Mouse (Mus musculus): Measurements from ENCODE around the gene Nfkb2. TPM values are rescaled to one million over a fixed set of nuclear protein-coding genes. Genes with fewer than 3 reads are reported as not detected.

The Nfkb2 gene
- polyA plus RNA-seq, 1 experiment from 2014 or later: 6.1 TPM

GRCm38 (mm10) chr19:46320076-46320785, 16.1 kb downstream of the Nfkb2 start:
- H3K4me2 ChIP-seq (replicated peaks; ENCODE audit: low read depth): no peak overlapping the region
- ATAC-seq: no peak
- no peak overlapping the region for H3K27ac ChIP-seq (ENCODE audit: low read depth, low read length)
- H3K4me3 ChIP-seq (ENCODE audit: low read depth, low read length): no peak overlapping the region
- H3K9me3 ChIP-seq (ENCODE audit: control insufficient read depth): no peaks in the 10 kb centered on the region
- 78% methylated on average over 8 of the region's 8 CpGs for WGBS
- H3K36me3 ChIP-seq (ENCODE audit: control insufficient read depth, insufficient read depth): no peaks in the 10 kb centered on the region
- no peak for TF ChIP-seq CTCF (IDR thresholded peaks at IDR 0.05; ENCODE audit: low read depth)
- peaks cover 75% of the 10 kb centered on the region for H3K27me3 ChIP-seq (replicated peaks; ENCODE audit: control insufficient read depth, insufficient read depth, low read length)
- H3K4me1 ChIP-seq (replicated peaks; ENCODE audit: control insufficient read depth, insufficient read depth, low read length): 0 out of 2 replicates have a peak, but pooled peaks cover 3% of the 10 kb centered on the region
- no peak overlapping the region for H3K9ac ChIP-seq (ENCODE audit: low read depth, low read length)

GRCm38 (mm10) chr19:46321101-46321943, 17.2 kb downstream of the Nfkb2 start:
- H3K4me1 ChIP-seq (replicated peaks; ENCODE audit: control insufficient read depth, insufficient read depth, low read length): 0 out of 2 replicates have a peak, but pooled peaks cover 3% of the 10 kb centered on the region
- H3K36me3 ChIP-seq (ENCODE audit: control insufficient read depth, insufficient read depth): no peaks in the 10 kb centered on the region
- ATAC-seq: no peak
- no peak overlapping the region for H3K27ac ChIP-seq (ENCODE audit: low read depth, low read length)
- peaks cover 78% of the 10 kb centered on the region for H3K27me3 ChIP-seq (replicated peaks; ENCODE audit: control insufficient read depth, insufficient read depth, low read length)
- no peak overlapping the region for H3K4me3 ChIP-seq (ENCODE audit: low read depth, low read length)
- TF ChIP-seq CTCF (IDR thresholded peaks at IDR 0.05; ENCODE audit: low read depth): no peak
- H3K9ac ChIP-seq (ENCODE audit: low read depth, low read length): no peak overlapping the region
- no peak overlapping the region for H3K4me2 ChIP-seq (replicated peaks; ENCODE audit: low read depth)
- H3K9me3 ChIP-seq (ENCODE audit: control insufficient read depth): no peaks in the 10 kb centered on the region
- WGBS: 35% methylated on average over 6 of the region's 6 CpGs

GRCm38 (mm10) chr19:46322144-46322995, 18.2 kb downstream of the Nfkb2 start:
- Histone ChIP-seq H3K27me3 (replicated peaks; ENCODE audit: control insufficient read depth, insufficient read depth, low read length) (peaks cover 73% of the 10 kb centered on the region), H3K4me3 (ENCODE audit: low read depth, low read length) (no peak overlapping the region), H3K4me2 (replicated peaks; ENCODE audit: low read depth) (no peak overlapping the region), H3K9ac (ENCODE audit: low read depth, low read length) (no peak overlapping the region), H3K36me3 (ENCODE audit: control insufficient read depth, insufficient read depth) (no peaks in the 10 kb centered on the region), H3K4me1 (replicated peaks; ENCODE audit: control insufficient read depth, insufficient read depth, low read length) (0 out of 2 replicates have a peak, but pooled peaks cover 3% of the 10 kb centered on the region), H3K9me3 (ENCODE audit: control insufficient read depth) (no peaks in the 10 kb centered on the region), H3K27ac (ENCODE audit: low read depth, low read length) (no peak overlapping the region)
- whole genome bisulfite sequencing: 58% methylated on average over 11 of the region's 11 CpGs
- no peak for ATAC-seq
- TF ChIP-seq CTCF (IDR thresholded peaks at IDR 0.05; ENCODE audit: low read depth): no peak

GRCm38 (mm10) chr19:46322996-46323572, 19.0 kb downstream of the Nfkb2 start:
- no peak overlapping the region for H3K27ac ChIP-seq (ENCODE audit: low read depth, low read length)
- no peak for TF ChIP-seq CTCF (IDR thresholded peaks at IDR 0.05; ENCODE audit: low read depth)
- H3K36me3 ChIP-seq (ENCODE audit: control insufficient read depth, insufficient read depth): no peaks in the 10 kb centered on the region
- no peak overlapping the region for H3K4me2 ChIP-seq (replicated peaks; ENCODE audit: low read depth)
- WGBS: 77% methylated on average over 13 of the region's 13 CpGs
- no peak overlapping the region for H3K9ac ChIP-seq (ENCODE audit: low read depth, low read length)
- peaks cover 8% of the 10 kb centered on the region; the same call in 1 of the 2 replicates for H3K4me1 ChIP-seq (replicated peaks; ENCODE audit: control insufficient read depth, insufficient read depth, low read length)
- peaks cover 67% of the 10 kb centered on the region for H3K27me3 ChIP-seq (replicated peaks; ENCODE audit: control insufficient read depth, insufficient read depth, low read length)
- H3K4me3 ChIP-seq (ENCODE audit: low read depth, low read length): no peak overlapping the region
- ATAC-seq: no peak
- H3K9me3 ChIP-seq (ENCODE audit: control insufficient read depth): no peaks in the 10 kb centered on the region

- 67% methylated on average over 5 of the region's 5 CpGs for WGBS
- ATAC-seq: no peak
- Histone ChIP-seq H3K27ac (ENCODE audit: low read depth, low read length) (no peak overlapping the region), H3K36me3 (ENCODE audit: control insufficient read depth, insufficient read depth) (no peaks in the 10 kb centered on the region), H3K4me1 (replicated peaks; ENCODE audit: control insufficient read depth, insufficient read depth, low read length) (peaks cover 8% of the 10 kb centered on the region; the same call in 1 of the 2 replicates), H3K27me3 (replicated peaks; ENCODE audit: control insufficient read depth, insufficient read depth, low read length) (peaks cover 60% of the 10 kb centered on the region), H3K4me2 (replicated peaks; ENCODE audit: low read depth) (no peak overlapping the region), H3K9ac (ENCODE audit: low read depth, low read length) (no peak overlapping the region), H3K4me3 (ENCODE audit: low read depth, low read length) (no peak overlapping the region), H3K9me3 (ENCODE audit: control insufficient read depth) (no peaks in the 10 kb centered on the region)
- TF ChIP-seq CTCF (IDR thresholded peaks at IDR 0.05; ENCODE audit: low read depth): no peak
Observed at GRCm38 (mm10) chr19:46323716-46324115, 19.6 kb downstream of the Nfkb2 start.
